Mouse (Mus musculus): ENCODE data around the gene Rasl10a.

GRCm38 (mm10) chr11:5033136-5033535, 24.8 kb upstream of the Rasl10a start:
- no peak for TF ChIP-seq CTCF (IDR thresholded peaks at IDR 0.05; ENCODE audit: control insufficient read depth, insufficient read depth, insufficient replicate concordance, low read depth, low read length)
- TF ChIP-seq POLR2A (IDR thresholded peaks at IDR 0.05; ENCODE audit: control insufficient read depth, low read depth, low read length) = no peak
